Mouse (Mus musculus) retina, postnatal 7 days (tissue): ENCODE data around the gene Gm20772.
"Not testable (repeated sequence)": the region's sequence is repeated elsewhere in the genome, so short reads cannot be mapped to it uniquely, and the experiment has no call there.

ENCODE experiments used
- DNase-seq: peaks from one replicate; pipeline ENCODE4 v3.0.0-alpha.2; 2012; ENCODE audit warnings: low read depth, low spot score

Gm20772 gene

DNA sequence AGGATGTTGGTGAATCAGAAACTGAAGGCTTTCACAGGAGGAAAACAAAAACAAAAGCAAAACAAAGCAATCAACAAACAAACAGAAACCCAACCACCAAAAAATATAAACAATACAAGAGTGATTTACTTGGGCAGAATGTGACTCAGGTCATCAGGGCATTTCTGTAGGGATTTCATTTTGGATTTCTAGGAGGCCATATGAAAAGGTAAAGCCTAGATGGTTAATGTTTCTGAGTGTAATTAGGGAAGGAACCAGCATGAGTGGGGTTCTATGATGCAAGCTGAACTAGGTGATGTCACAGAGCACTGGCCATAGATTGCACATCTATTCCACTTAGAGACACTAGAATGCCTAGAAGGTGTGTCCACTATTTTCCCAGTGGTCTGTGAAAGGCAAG is at the start of gene Gm20772, which contains the start of gene Gm20831:
TSS of gene Gm20772 (plus strand) at position 301 of the 400 bp plus-strand sequence.
TSS of gene Gm20831 (plus strand) at position 301 of the 400 bp plus-strand sequence.
- not testable (repeated sequence) for DNase-seq

DNA sequence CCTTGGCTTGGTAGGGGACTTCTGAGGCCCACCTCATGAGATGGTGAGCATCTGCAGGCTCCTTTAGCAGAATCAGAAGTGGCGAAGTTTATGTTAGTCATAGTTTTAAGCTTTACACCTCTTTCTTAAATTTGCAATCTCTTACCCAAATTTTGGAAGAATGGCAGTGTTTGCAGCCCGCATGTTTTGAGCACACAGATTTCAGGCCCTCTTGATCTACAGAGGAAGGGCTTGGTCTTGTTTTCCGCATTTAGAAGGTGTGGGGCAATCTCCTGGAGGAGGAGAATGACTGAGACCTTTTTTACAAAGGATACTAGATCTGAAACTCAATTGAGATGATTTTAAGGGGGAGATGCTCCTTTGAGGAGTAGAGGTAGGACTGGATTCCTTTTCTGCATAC is 28.4 kb upstream of the Gm20772 start, which contains the start of gene Gm21904:
TSS of gene Gm21904 (minus strand) at position 101 of the 400 bp plus-strand sequence.
- DNase-seq = not testable (repeated sequence)
